In genomic region chr1:96870764-96871307, GRCm38 (mm10) we compare ENCODE assay signal across 9 mouse cellular contexts. TPM values are rescaled to one million over a fixed set of nuclear protein-coding genes. Genes with fewer than 3 reads are reported as not detected.
DNase-seq lines count a peak whose midpoint lies in the region; ATAC-seq and TF ChIP-seq lines count a peak whose summit lies in the region.
"Had no signal": no experiment of that assay in that cellular context is flagged by ENCODE, and none has a peak within 500 bp of the region (broad histone marks: within the 10 kb centered on the region; RNA-seq: fewer than 3 reads in every experiment).

No protein-coding gene starts in this region.

- no peak overlapping the region for H3K4me3 ChIP-seq in liver, embryonic 14.5 days (ENCODE audit: insufficient read depth in 1 of 2, low read depth in 2 of 2, low read length in 2 of 2)
- no peak overlapping the region for H3K4me3 ChIP-seq in liver, embryonic 11.5 days (ENCODE audit: low read depth, low read length)
- peak overlapping the region; percentile 49 for H3K4me3 ChIP-seq in hindbrain, embryonic 16.5 days (ENCODE audit: low read length)

- H3K27ac ChIP-seq in liver, embryonic 14.5 days = no peak overlapping the region
- H3K27ac ChIP-seq in liver, embryonic 11.5 days (ENCODE audit: low read depth, low read length) = no peak overlapping the region
- H3K27ac ChIP-seq in hindbrain, embryonic 16.5 days (ENCODE audit: low read depth, low read length) = no peak overlapping the region

- 7% methylated on average over 7 of the region's 7 CpGs for WGBS in liver, embryonic 14.5 days (ENCODE audit: insufficient replicate concordance)
- WGBS in liver, embryonic 11.5 days = 8% methylated on average over 7 of the region's 7 CpGs
- 14% methylated on average over 7 of the region's 7 CpGs for WGBS in hindbrain, embryonic 16.5 days

- DNase-seq in embryo, embryonic 10.5 days (ENCODE audit: low spot score) = peak; percentile 5
- DNase-seq in embryo, embryonic 10 days (ENCODE audit: low spot score) = no peak
- no peak for DNase-seq in liver, embryonic 14.5 days (ENCODE audit: low read depth in 3 of 3, low spot score in 3 of 3)
- no peak for DNase-seq in liver, embryonic 11.5 days (ENCODE audit: low spot score)
- peak; percentile 43 for DNase-seq in retina, postnatal 1 day
- DNase-seq in gastrocnemius, adult 18-20 months (ENCODE audit: low spot score) = no peak
- DNase-seq in layer of hippocampus, adult 11-12 months (ENCODE audit: low spot score) = no peak

- H3K9me3 ChIP-seq in liver, embryonic 14.5 days (ENCODE audit: control insufficient read depth, low read length) = no peaks in the 10 kb centered on the region
- no peaks in the 10 kb centered on the region for H3K9me3 ChIP-seq in liver, embryonic 11.5 days (ENCODE audit: control insufficient read depth, low read length)
- H3K9me3 ChIP-seq in hindbrain, embryonic 16.5 days (ENCODE audit: control insufficient read depth, low read length) = no peaks in the 10 kb centered on the region

- no peaks in the 10 kb centered on the region; a peak in 1 of 4 replicates for H3K4me1 ChIP-seq in liver, embryonic 14.5 days (replicated peaks; ENCODE audit: control insufficient read depth in 2 of 2, insufficient read depth in 2 of 2, low read length in 1 of 2)
- 0 out of 2 replicates have a peak, but pooled peaks cover 4% of the 10 kb centered on the region for H3K4me1 ChIP-seq in liver, embryonic 11.5 days (replicated peaks; ENCODE audit: control insufficient read depth, insufficient read depth, low read length)
- H3K4me1 ChIP-seq in hindbrain, embryonic 16.5 days (ENCODE audit: control insufficient read depth, insufficient read depth, low read depth, low read length) = no peaks in the 10 kb centered on the region; the same call in 1 of the 2 replicates

- ATAC-seq in liver, embryonic 14.5 days (ENCODE audit: insufficient read depth) = no peak
- ATAC-seq in liver, embryonic 11.5 days (replicated peaks; ENCODE audit: low FRiP score) = no peak
- ATAC-seq in hindbrain, embryonic 16.5 days = no peak

- H3K4me2 ChIP-seq in liver, embryonic 14.5 days (ENCODE audit: low read depth) = peak overlapping the region; percentile 59; the same call in 1 of the 2 replicates
- H3K4me2 ChIP-seq in liver, embryonic 11.5 days = no peak overlapping the region; the same call in 1 of the 2 replicates
- H3K4me2 ChIP-seq in hindbrain, embryonic 16.5 days (ENCODE audit: low read length) = peak overlapping the region; percentile 62

- H3K27me3 ChIP-seq in liver, embryonic 14.5 days (ENCODE audit: control insufficient read depth, insufficient read depth, low read length) = no peaks in the 10 kb centered on the region; the same call in 1 of the 2 replicates
- peaks cover 10% of the 10 kb centered on the region for H3K27me3 ChIP-seq in liver, embryonic 11.5 days (replicated peaks; ENCODE audit: control insufficient read depth, insufficient read depth, low read length)
- H3K27me3 ChIP-seq in hindbrain, embryonic 16.5 days (replicated peaks; ENCODE audit: control insufficient read depth, insufficient read depth, low read length) = no peaks in the 10 kb centered on the region

- H3K9ac ChIP-seq in liver, embryonic 14.5 days (replicated peaks) = no peak overlapping the region
- no peak overlapping the region for H3K9ac ChIP-seq in liver, embryonic 11.5 days (ENCODE audit: low read depth, low read length)
- H3K9ac ChIP-seq in hindbrain, embryonic 16.5 days (ENCODE audit: low read depth, low read length) = no peak overlapping the region

- no peak for TF ChIP-seq CTCF in liver, embryonic 14.5 days (IDR thresholded peaks at IDR 0.05; ENCODE audit: low read depth)

- H3K36me3 ChIP-seq in liver, embryonic 14.5 days (replicated peaks; ENCODE audit: control insufficient read depth, insufficient read depth, low read depth) = no peaks in the 10 kb centered on the region
- H3K36me3 ChIP-seq in liver, embryonic 11.5 days (ENCODE audit: control insufficient read depth, insufficient read depth, low read length) = no peaks in the 10 kb centered on the region
- H3K36me3 ChIP-seq in hindbrain, embryonic 16.5 days (ENCODE audit: control insufficient read depth, insufficient read depth, low read length) = no peaks in the 10 kb centered on the region

- TF ChIP-seq EP300 in liver, embryonic 14.5 days (IDR thresholded peaks at IDR 0.05; ENCODE audit: low read depth) = no peak

RNA-seq across cellular contexts. Expression of gene Slco4c1, which starts 1.1 kb away (rescaled TPM):
- polyA plus RNA-seq in liver, embryonic 14.5 days (2012; rRNA removed) = 0.26 and 0.30 TPM in 2 replicates
- polyA plus RNA-seq in liver, embryonic 14.5 days (2014; fragmentation: Nextera tagmentation; extraction: Ambion mirVana) = 0.52 and 0.83 TPM in 2 replicates
- 0.09 and 0.27 TPM in 2 replicates for polyA plus RNA-seq in liver, embryonic 11.5 days (2014; fragmentation: Nextera tagmentation; extraction: Ambion mirVana)
- polyA plus RNA-seq in hindbrain, embryonic 16.5 days (2015; fragmentation: Nextera tagmentation; extraction: Ambion mirVana) = 1.2 and 1.7 TPM in 2 replicates
- total RNA-seq in gastrocnemius, adult 18-20 months (2021) = not detected
- polyA plus RNA-seq: neural tube, embryonic 11.5 days had no signal

Comparison
In these comparisons a context has a peak if more than half of its experiments do, and no peak if none do; other contexts are left out.
1. DNase-seq: peak in embryo, embryonic 10.5 days (single experiment) and retina, postnatal 1 day (single experiment); none in embryo, embryonic 10 days (single experiment), liver, embryonic 14.5 days (0 of 3), liver, embryonic 11.5 days (single experiment), gastrocnemius, adult 18-20 months (single experiment) and layer of hippocampus, adult 11-12 months (single experiment).